Mouse (Mus musculus): Measurements from ENCODE around the gene Spsb3. TPM values are rescaled to one million over a fixed set of nuclear protein-coding genes. Genes with fewer than 3 reads are reported as not detected.

Gene Spsb3
- total and polyA plus RNA-seq, 3 experiments, result 30.2 to 34.5 TPM; not detected in 1

DNA sequence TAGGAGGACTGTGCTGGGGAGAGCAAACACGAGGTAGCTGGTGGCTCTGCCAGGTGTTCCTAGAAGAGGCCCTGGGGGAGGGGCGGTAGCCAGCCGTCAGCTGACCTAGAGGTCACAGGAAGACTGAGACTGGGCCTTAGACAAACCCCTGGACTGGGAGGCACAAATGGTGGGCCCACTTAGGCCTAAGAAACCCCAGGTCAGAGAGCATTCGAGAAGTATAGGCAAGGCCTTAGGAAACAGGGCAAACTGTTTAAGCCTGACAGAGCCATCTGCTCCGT, 8.4 kb upstream of the Spsb3 start:
- H3K4me1 ChIP-seq (ENCODE audit: control insufficient read depth in 1 of 2, insufficient read depth in 2 of 2, low read length in 2 of 2), result no peaks in the 10 kb centered on the region
- no peaks in the 10 kb centered on the region for H3K79me2 ChIP-seq (ENCODE audit: control insufficient read depth, insufficient read depth, low read length, poor library complexity)
- no peak overlapping the region for H3K27ac ChIP-seq (ENCODE audit: control insufficient read depth, low read depth, low read length)
- TF ChIP-seq EP300 (IDR thresholded peaks at IDR 0.05; ENCODE audit: low read depth in 1 of 2, low read length in 2 of 2), result no peak
- no peak for TF ChIP-seq CHD2 (IDR thresholded peaks at IDR 0.05; ENCODE audit: low read length)
- no peak for TF ChIP-seq MAFK (IDR thresholded peaks at IDR 0.05; ENCODE audit: borderline replicate concordance, low read depth, low read length)
- TF ChIP-seq KAT2A (conservative IDR thresholded peaks at IDR 0.05; ENCODE audit: low read depth, low read length), result no peak
- no peak for TF ChIP-seq ZKSCAN1 (IDR thresholded peaks at IDR 0.05; ENCODE audit: low read depth, low read length)
- no peak for TF ChIP-seq NELFE (IDR thresholded peaks at IDR 0.05; ENCODE audit: low read depth, low read length)
- no peak for TF ChIP-seq HCFC1 (IDR thresholded peaks at IDR 0.05; ENCODE audit: low read depth, low read length)
- no peak for TF ChIP-seq TCF12 (IDR thresholded peaks at IDR 0.05; ENCODE audit: low read depth, low read length)
- TF ChIP-seq USF2 (IDR thresholded peaks at IDR 0.05; ENCODE audit: borderline replicate concordance in 1 of 2, insufficient read depth in 1 of 2, low read depth in 1 of 2, low read length in 2 of 2), result no peak
- no peak for TF ChIP-seq BHLHE40 (IDR thresholded peaks at IDR 0.05; ENCODE audit: borderline replicate concordance, low read depth, low read length)
- H3K4me3 ChIP-seq (ENCODE audit: control insufficient read depth in 1 of 2, insufficient read depth in 1 of 2, low read depth in 2 of 2, low read length in 2 of 2), result no peak overlapping the region
- H3K9me3 ChIP-seq (replicated peaks; ENCODE audit: insufficient read depth, low read length), result no peaks in the 10 kb centered on the region
- no peak overlapping the region for H3K9ac ChIP-seq (ENCODE audit: control insufficient read depth, low read depth, low read length, poor library complexity, severe bottlenecking)
- peaks cover 0 to 2% of the 10 kb centered on the region in 2 experiments; a peak in 2 of 4 replicates for H3K27me3 ChIP-seq (ENCODE audit: control insufficient read depth in 1 of 2, insufficient read depth in 2 of 2, low read length in 2 of 2)
- H3K36me3 ChIP-seq (ENCODE audit: control insufficient read depth in 1 of 2, insufficient read depth in 2 of 2, low read length in 2 of 2), result no peaks in the 10 kb centered on the region; a peak in 1 of 4 replicates
- no peak for DNase-seq (ENCODE audit: low read depth, low spot score)

GRCm38 (mm10) chr17:24878531-24878930, 7.9 kb upstream of the Spsb3 start:
- no peaks in the 10 kb centered on the region; a peak in 1 of 4 replicates for H3K36me3 ChIP-seq (ENCODE audit: control insufficient read depth in 1 of 2, insufficient read depth in 2 of 2, low read length in 2 of 2)
- no peak overlapping the region for H3K9ac ChIP-seq (ENCODE audit: control insufficient read depth, low read depth, low read length, poor library complexity, severe bottlenecking)
- no peaks in the 10 kb centered on the region for H3K9me3 ChIP-seq (replicated peaks; ENCODE audit: insufficient read depth, low read length)
- H3K27me3 ChIP-seq (ENCODE audit: control insufficient read depth in 1 of 2, insufficient read depth in 2 of 2, low read length in 2 of 2), result peaks cover 0 to 2% of the 10 kb centered on the region in 2 experiments; a peak in 2 of 4 replicates
- no peaks in the 10 kb centered on the region for H3K79me2 ChIP-seq (ENCODE audit: control insufficient read depth, insufficient read depth, low read length, poor library complexity)
- no peak overlapping the region for H3K4me3 ChIP-seq (ENCODE audit: control insufficient read depth in 1 of 2, insufficient read depth in 1 of 2, low read depth in 2 of 2, low read length in 2 of 2)
- no peak overlapping the region for H3K27ac ChIP-seq (ENCODE audit: control insufficient read depth, low read depth, low read length)
- no peak for DNase-seq (ENCODE audit: low read depth, low spot score)
- H3K4me1 ChIP-seq (ENCODE audit: control insufficient read depth in 1 of 2, insufficient read depth in 2 of 2, low read length in 2 of 2), result no peaks in the 10 kb centered on the region
- TF ChIP-seq MXI1 (IDR thresholded peaks at IDR 0.05; ENCODE audit: low read depth, low read length) (no peak), POLR2AphosphoS5 (IDR thresholded peaks at IDR 0.05; ENCODE audit: borderline replicate concordance, low read depth, low read length) (no peak), MAZ (IDR thresholded peaks at IDR 0.05; ENCODE audit: low read depth, low read length) (no peak)

- Histone ChIP-seq H3K4me1 (ENCODE audit: control insufficient read depth in 1 of 2, insufficient read depth in 2 of 2, low read length in 2 of 2) (peaks cover 0 to 8% of the 10 kb centered on the region in 2 experiments; a peak in 1 of 4 replicates), H3K9ac (ENCODE audit: control insufficient read depth, low read depth, low read length, poor library complexity, severe bottlenecking) (no peak overlapping the region), H3K27ac (ENCODE audit: control insufficient read depth, low read depth, low read length) (no peak overlapping the region), H3K27me3 (ENCODE audit: control insufficient read depth in 1 of 2, insufficient read depth in 2 of 2, low read length in 2 of 2) (no peaks in the 10 kb centered on the region), H3K79me2 (ENCODE audit: control insufficient read depth, insufficient read depth, low read length, poor library complexity) (peaks cover 16% of the 10 kb centered on the region), H3K9me3 (replicated peaks; ENCODE audit: insufficient read depth, low read length) (no peaks in the 10 kb centered on the region), H3K4me3 (ENCODE audit: control insufficient read depth in 1 of 2, insufficient read depth in 1 of 2, low read depth in 2 of 2, low read length in 2 of 2) (no peak overlapping the region), H3K36me3 (ENCODE audit: control insufficient read depth in 1 of 2, insufficient read depth in 2 of 2, low read length in 2 of 2) (no peaks in the 10 kb centered on the region; a peak in 2 of 4 replicates)
- TF ChIP-seq SMC3 (IDR thresholded peaks at IDR 0.05; ENCODE audit: low read depth, low read length) (peak; percentile 71), POLR2A (IDR thresholded peaks at IDR 0.05; ENCODE audit: control insufficient read depth in 1 of 2, insufficient read depth in 1 of 2, low read depth in 1 of 2, low read length in 2 of 2, poor library complexity in 1 of 2) (peak in 1 of 2 experiments; percentile 53; a peak in 2 of 4 replicates), CTCF (IDR thresholded peaks at IDR 0.05 in 2 of 3, conservative IDR thresholded peaks at IDR 0.05 in 1 of 3; ENCODE audit: control insufficient read depth in 1 of 3, insufficient read depth in 1 of 3, low read depth in 2 of 3, low read length in 3 of 3, poor library complexity in 1 of 3, severe bottlenecking in 1 of 3) (peak; percentile 63 to 67 (median 64)), USF1 (IDR thresholded peaks at IDR 0.05; ENCODE audit: low read depth, low read length) (no peak), E2F4 (IDR thresholded peaks at IDR 0.05; ENCODE audit: borderline replicate concordance, low read depth, low read length) (no peak), ZC3H11A (IDR thresholded peaks at IDR 0.05; ENCODE audit: low read depth, low read length) (peak; percentile 36; the same call in 1 of the 2 replicates), RAD21 (IDR thresholded peaks at IDR 0.05; ENCODE audit: low read depth, low read length) (peak; percentile 36), ELF1 (IDR thresholded peaks at IDR 0.05; ENCODE audit: low read depth, low read length) (no peak), HCFC1 (IDR thresholded peaks at IDR 0.05; ENCODE audit: low read depth, low read length) (no peak)
- DNase-seq (ENCODE audit: low read depth, low spot score), result peak; percentile 48
These were observed 4.6 kb upstream of the Spsb3 start for GRCm38 (mm10) chr17:24881738-24882440.
